Mouse (Mus musculus): ENCODE measurements around the gene D1Ertd622e. TPM values are rescaled to one million over a fixed set of nuclear protein-coding genes. Genes with fewer than 3 reads are reported as not detected.

D1Ertd622e gene
- 21.9 TPM for polyA plus RNA-seq (2017; shearing (Covaris generic))

GRCm38 (mm10) chr1:97661406-97662241 is at the start of gene D1Ertd622e:
D1Ertd622e (minus strand) TSS chr1:97662074.

Other genes starting within 250 kb of the D1Ertd622e start
- gene Gin1, start 108.1 kb upstream of the D1Ertd622e start, polyA plus RNA-seq (2017; shearing (Covaris generic)) = 24.1 TPM
- gene Ppip5k2, start 108.3 kb upstream of the D1Ertd622e start, polyA plus RNA-seq (2017; shearing (Covaris generic)) = 68.2 TPM

Data from activated CD4-positive, CD25-positive, alpha-beta regulatory T cell, adult 9 weeks (primary cell).